Mouse (Mus musculus): ENCODE results near the gene Wdr77. TPM values are rescaled to one million over a fixed set of nuclear protein-coding genes. Genes with fewer than 3 reads are reported as not detected.

Gene Wdr77
- polyA plus RNA-seq, 1 experiment from 2014 or later, result 121 TPM

DNA sequence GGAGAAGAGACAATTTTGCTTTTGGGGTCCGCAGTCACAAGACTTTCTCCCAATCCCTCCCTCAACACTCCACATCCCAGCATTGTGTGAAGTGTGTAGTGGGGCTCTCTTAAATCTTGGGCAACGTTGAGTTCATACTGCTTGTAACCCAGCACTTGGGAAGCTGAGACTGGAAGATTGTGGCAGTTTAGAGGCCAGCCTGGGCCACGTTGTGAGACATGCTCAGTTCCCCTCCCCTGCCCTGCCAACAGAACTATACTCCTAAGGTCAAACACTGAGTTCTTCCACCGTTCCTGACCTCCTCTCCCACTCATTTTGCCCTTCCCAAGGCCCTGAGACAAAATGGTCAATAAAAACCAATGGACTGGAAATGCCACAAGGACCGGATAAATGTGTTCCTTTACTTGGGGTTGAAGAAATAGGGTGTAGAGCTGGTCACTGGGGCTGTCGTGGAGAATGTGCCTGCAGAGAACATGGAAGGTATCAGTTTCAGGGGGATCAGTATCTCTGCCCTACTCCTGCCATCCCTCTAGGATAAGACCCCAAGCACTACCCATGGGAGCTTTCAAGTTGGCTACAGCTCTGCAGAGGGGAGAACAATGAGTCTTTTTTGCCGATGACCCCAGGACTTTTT is 31.5 kb upstream of the Wdr77 start:
- Histone ChIP-seq H3K27ac (no peak overlapping the region), H3K4me3 (no peak overlapping the region), H3K9ac (no peak overlapping the region), H3K36me3 (no peaks in the 10 kb centered on the region), H3K9me3 (no peaks in the 10 kb centered on the region), H3K4me2 (no peak overlapping the region), H3K27me3 (no peaks in the 10 kb centered on the region), H3K4me1 (no peaks in the 10 kb centered on the region)
- WGBS, result 77% methylated on average over 7 of the region's 7 CpGs
- ATAC-seq (ENCODE audit: insufficient number of reproducible peaks, insufficient read depth, low FRiP score, low TSS enrichment, low read depth), result no peak

GRCm38 (mm10) chr3:105928195-105928569 is 31.0 kb upstream of the Wdr77 start:
- no peaks in the 10 kb centered on the region for H3K4me1 ChIP-seq
- H3K4me2 ChIP-seq, result no peak overlapping the region
- no peaks in the 10 kb centered on the region for H3K36me3 ChIP-seq
- no peaks in the 10 kb centered on the region for H3K9me3 ChIP-seq
- ATAC-seq (ENCODE audit: insufficient number of reproducible peaks, insufficient read depth, low FRiP score, low TSS enrichment, low read depth), result no peak
- H3K4me3 ChIP-seq, result no peak overlapping the region
- H3K9ac ChIP-seq, result no peak overlapping the region
- H3K27me3 ChIP-seq, result no peaks in the 10 kb centered on the region
- WGBS, result 85% methylated on average over 3 of the region's 3 CpGs
- H3K27ac ChIP-seq, result no peak overlapping the region

DNA sequence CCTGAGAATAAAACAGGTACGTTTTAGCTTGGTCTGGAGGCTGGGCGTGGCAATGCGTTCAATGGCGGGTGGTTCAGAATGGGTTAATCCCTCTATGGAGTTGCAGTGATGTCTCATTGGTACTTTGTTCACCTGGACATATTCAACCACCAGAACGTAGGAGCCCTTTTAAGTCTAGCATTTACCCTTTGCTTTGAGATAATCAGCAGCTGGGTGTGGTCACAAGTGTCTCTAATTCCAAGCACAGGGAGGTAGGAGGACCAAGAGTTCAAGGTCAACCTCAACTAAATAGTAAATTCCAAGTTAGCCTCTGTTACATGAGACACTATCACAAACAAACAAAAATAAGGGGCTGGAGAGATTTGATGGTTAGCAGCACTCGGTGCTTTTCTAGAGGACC is 30.4 kb upstream of the Wdr77 start:
- Histone ChIP-seq H3K4me3 (no peak overlapping the region), H3K36me3 (no peaks in the 10 kb centered on the region), H3K9me3 (no peaks in the 10 kb centered on the region), H3K27me3 (no peaks in the 10 kb centered on the region), H3K4me1 (no peaks in the 10 kb centered on the region), H3K9ac (no peak overlapping the region), H3K4me2 (no peak overlapping the region), H3K27ac (no peak overlapping the region)
- no peak for ATAC-seq (ENCODE audit: insufficient number of reproducible peaks, insufficient read depth, low FRiP score, low TSS enrichment, low read depth)
- WGBS, result 85% methylated on average over 6 of the region's 6 CpGs

DNA sequence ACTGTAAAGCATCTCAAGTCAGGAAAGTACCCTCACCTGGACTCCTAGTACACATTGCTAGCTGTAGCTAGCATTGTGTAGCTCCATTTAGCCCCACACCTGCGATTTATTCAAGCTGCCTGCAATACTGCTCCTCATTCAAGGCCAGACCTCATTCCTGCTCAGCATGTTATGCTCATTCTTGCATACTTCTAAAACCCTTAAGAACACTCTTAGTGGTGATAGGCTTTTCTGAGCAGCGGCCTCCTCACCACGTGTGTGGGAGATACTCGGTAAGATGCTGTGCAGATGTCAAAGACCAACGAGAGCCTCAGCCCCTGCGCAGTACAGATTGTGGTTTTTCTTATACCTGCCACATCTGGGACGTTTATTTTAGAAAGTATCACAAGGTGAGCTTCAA is 29.3 kb upstream of the Wdr77 start:
- ATAC-seq (ENCODE audit: insufficient number of reproducible peaks, insufficient read depth, low FRiP score, low TSS enrichment, low read depth), result no peak
- Histone ChIP-seq H3K27me3 (no peaks in the 10 kb centered on the region), H3K4me3 (no peak overlapping the region), H3K9me3 (no peaks in the 10 kb centered on the region), H3K27ac (no peak overlapping the region), H3K9ac (no peak overlapping the region), H3K4me1 (no peaks in the 10 kb centered on the region), H3K4me2 (no peak overlapping the region), H3K36me3 (no peaks in the 10 kb centered on the region)
- 77% methylated on average over 7 of the region's 7 CpGs for WGBS

DNA sequence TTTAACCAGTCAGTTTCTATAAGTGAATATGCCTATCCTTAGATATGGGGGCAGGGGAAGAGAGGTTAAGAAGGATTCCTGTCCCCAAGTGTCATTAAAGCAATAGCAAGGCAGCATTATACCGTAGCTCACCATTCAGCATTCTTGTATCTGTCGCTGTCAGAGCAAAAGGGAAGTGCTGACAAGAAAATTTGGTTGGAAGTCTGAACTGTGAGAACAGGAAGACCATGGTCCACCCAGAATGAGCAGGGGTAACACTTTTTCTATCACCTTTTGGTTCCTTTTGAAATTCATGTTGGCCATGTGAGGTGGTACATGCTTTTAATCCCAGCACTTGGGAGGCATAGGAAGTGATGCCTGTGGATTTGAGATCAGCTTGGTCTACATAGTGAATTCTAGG is 28.1 kb upstream of the Wdr77 start:
- Histone ChIP-seq H3K27ac (no peak overlapping the region), H3K36me3 (no peaks in the 10 kb centered on the region), H3K4me3 (no peak overlapping the region), H3K4me1 (no peaks in the 10 kb centered on the region), H3K4me2 (no peak overlapping the region), H3K9ac (no peak overlapping the region), H3K27me3 (no peaks in the 10 kb centered on the region), H3K9me3 (no peaks in the 10 kb centered on the region)
- no peak for ATAC-seq (ENCODE audit: insufficient number of reproducible peaks, insufficient read depth, low FRiP score, low TSS enrichment, low read depth)
- 81% methylated on average over 2 of the region's 2 CpGs for WGBS

DNA sequence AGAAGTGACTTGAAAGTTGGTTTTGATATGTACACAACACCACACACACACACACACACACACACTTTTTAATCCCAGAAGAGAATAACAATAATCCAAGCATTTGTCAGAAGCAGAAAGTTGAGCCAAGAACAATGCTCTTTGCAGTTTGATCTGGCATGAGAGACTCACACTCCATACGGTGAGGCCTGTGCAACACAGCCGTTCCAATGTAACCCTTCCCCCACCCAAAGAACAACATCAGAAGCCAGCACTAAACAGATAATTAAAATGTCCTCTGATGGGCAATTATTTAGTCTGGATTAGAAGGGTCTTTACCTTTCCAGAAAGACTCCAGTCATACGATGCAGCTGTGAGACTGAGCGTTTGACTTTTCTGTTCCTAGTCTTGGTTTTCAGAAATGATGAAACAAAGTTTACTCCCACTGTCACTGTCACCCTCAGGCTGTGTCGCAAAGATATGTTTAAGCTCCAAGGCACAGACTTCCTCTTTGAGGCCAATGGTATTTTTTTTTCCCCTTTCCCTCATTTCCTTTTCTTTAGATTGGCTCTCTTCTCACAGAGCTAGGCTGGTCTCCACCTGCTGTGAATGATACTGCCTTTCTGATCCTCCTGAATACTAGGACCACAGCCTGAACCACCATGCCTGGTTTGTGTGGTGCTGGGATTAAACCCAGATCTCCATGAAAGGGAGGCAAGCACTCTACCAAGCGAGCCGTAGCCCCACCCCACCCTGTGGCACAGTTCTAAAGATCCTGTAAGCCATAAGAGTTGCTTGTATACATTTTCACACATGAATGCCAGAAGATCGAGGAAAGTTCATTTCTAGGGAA is 26.7 kb upstream of the Wdr77 start, which contains the start of gene I830077J02Rik:
I830077J02Rik (minus strand) TSS at position 425 of the 832 bp plus-strand sequence.
- Histone ChIP-seq H3K4me3 (no peak within 1 kb of the TSS), H3K27ac (no peak within 1 kb of the TSS), H3K9me3 (no peaks in the 10 kb centered on the region), H3K36me3 (peaks cover 1% of the 10 kb centered on the region; the same call in 1 of the 2 replicates), H3K4me2 (no peak within 1 kb of the TSS), H3K27me3 (no peaks in the 10 kb centered on the region), H3K4me1 (no peaks in the 10 kb centered on the region), H3K9ac (no peak within 1 kb of the TSS)
- no peak for ATAC-seq (ENCODE audit: insufficient number of reproducible peaks, insufficient read depth, low FRiP score, low TSS enrichment, low read depth)
- WGBS, result 79% methylated on average over 8 of the region's 8 CpGs

- Histone ChIP-seq H3K9me3 (no peaks in the 10 kb centered on the region), H3K4me1 (no peaks in the 10 kb centered on the region), H3K4me3 (no peak overlapping the region), H3K4me2 (no peak overlapping the region), H3K27ac (no peak overlapping the region), H3K9ac (no peak overlapping the region), H3K36me3 (peaks cover 3% of the 10 kb centered on the region; the same call in 1 of the 2 replicates), H3K27me3 (no peaks in the 10 kb centered on the region)
- ATAC-seq (ENCODE audit: insufficient number of reproducible peaks, insufficient read depth, low FRiP score, low TSS enrichment, low read depth), result no peak
- 95% methylated on average over 6 of the region's 6 CpGs for WGBS
Observed at GRCm38 (mm10) chr3:105933926-105934325, 25.2 kb upstream of the Wdr77 start.

DNA sequence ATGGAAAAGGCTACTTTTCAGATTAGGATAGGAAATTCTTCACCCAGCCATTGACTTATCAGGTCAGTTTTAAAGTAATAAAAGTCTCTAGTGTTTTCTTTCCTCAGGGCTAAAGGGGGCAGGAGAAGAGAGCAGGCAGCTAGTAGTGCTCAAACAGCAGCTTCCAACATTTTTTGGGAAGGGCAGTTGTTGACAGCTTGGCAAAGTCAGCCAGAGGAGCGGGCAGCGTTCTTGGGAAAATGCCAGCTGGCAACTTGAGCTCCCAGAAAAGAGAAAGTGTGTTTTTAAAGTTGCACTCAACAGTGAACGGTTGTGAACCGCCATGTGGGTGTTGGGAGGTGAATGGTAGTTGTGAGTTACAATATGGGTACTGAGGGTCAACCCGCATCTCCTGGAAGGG is 24.1 kb upstream of the Wdr77 start:
- no peak overlapping the region for H3K27ac ChIP-seq

GRCm38 (mm10) chr3:105936111-105936510 is 23.1 kb upstream of the Wdr77 start:
- no peaks in the 10 kb centered on the region for H3K9me3 ChIP-seq
- no peaks in the 10 kb centered on the region for H3K27me3 ChIP-seq
- no peak overlapping the region for H3K4me2 ChIP-seq
- H3K36me3 ChIP-seq, result peaks cover 18% of the 10 kb centered on the region
- no peak overlapping the region for H3K9ac ChIP-seq
- H3K4me1 ChIP-seq, result no peaks in the 10 kb centered on the region
- H3K4me3 ChIP-seq, result no peak overlapping the region
- 85% methylated on average over 4 of the region's 4 CpGs for WGBS
- H3K27ac ChIP-seq, result no peak overlapping the region
- ATAC-seq (ENCODE audit: insufficient number of reproducible peaks, insufficient read depth, low FRiP score, low TSS enrichment, low read depth), result no peak

More for the DNA sequence above, 24.1 kb upstream of the Wdr77 start:
- 83% methylated on average over 5 of the region's 5 CpGs for WGBS
- no peak overlapping the region for H3K4me3 ChIP-seq
- no peak overlapping the region for H3K9ac ChIP-seq
- H3K4me2 ChIP-seq, result no peak overlapping the region
- H3K36me3 ChIP-seq, result peaks cover 7% of the 10 kb centered on the region
- no peaks in the 10 kb centered on the region for H3K9me3 ChIP-seq
- no peak for ATAC-seq (ENCODE audit: insufficient number of reproducible peaks, insufficient read depth, low FRiP score, low TSS enrichment, low read depth)
- no peaks in the 10 kb centered on the region for H3K27me3 ChIP-seq
- no peaks in the 10 kb centered on the region for H3K4me1 ChIP-seq

GRCm38 (mm10) chr3:105951348-105951747 is 7.8 kb upstream of the Wdr77 start:
- no peak overlapping the region for H3K27ac ChIP-seq
- 95% methylated on average over 7 of the region's 7 CpGs for WGBS
- no peaks in the 10 kb centered on the region for H3K9me3 ChIP-seq
- no peaks in the 10 kb centered on the region for H3K4me1 ChIP-seq
- no peak overlapping the region for H3K4me2 ChIP-seq
- no peaks in the 10 kb centered on the region for H3K27me3 ChIP-seq
- no peak overlapping the region for H3K9ac ChIP-seq
- H3K4me3 ChIP-seq, result no peak overlapping the region
- peaks cover 81% of the 10 kb centered on the region for H3K36me3 ChIP-seq
- no peak for ATAC-seq (ENCODE audit: insufficient number of reproducible peaks, insufficient read depth, low FRiP score, low TSS enrichment, low read depth)

GRCm38 (mm10) chr3:105957235-105957634 is 1.9 kb upstream of the Wdr77 start:
- H3K27ac ChIP-seq, result no peak overlapping the region
- no peak overlapping the region for H3K9ac ChIP-seq
- ATAC-seq (ENCODE audit: insufficient number of reproducible peaks, insufficient read depth, low FRiP score, low TSS enrichment, low read depth), result no peak
- H3K4me2 ChIP-seq, result peak overlapping the region; percentile 81; the same call in 1 of the 2 replicates
- no peaks in the 10 kb centered on the region for H3K27me3 ChIP-seq
- H3K36me3 ChIP-seq, result peaks cover 42% of the 10 kb centered on the region
- peaks cover 25% of the 10 kb centered on the region for H3K4me1 ChIP-seq
- H3K9me3 ChIP-seq, result no peaks in the 10 kb centered on the region
- WGBS, result 94% methylated on average over 1 of the region's 1 CpGs
- H3K4me3 ChIP-seq, result no peak overlapping the region

DNA sequence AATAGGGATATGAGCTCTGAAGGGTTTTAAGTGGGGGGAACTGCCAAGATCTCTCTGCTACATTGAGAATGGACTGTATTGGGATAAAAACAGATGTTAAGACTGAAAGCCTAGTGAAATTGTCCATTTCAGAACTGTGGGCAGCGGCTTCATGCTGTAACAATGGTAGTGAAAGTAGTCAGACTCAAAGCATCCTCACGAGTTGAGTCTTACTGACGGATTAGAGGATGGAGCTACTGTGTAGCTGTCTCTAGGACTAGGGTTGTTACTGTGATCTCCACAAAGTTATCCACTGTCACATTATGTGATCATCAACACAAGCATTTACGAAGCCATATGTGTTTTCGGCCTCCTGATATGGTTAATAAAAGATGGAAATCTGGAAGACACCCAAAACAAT is 965 bp upstream of the Wdr77 start:
- ATAC-seq (ENCODE audit: insufficient number of reproducible peaks, insufficient read depth, low FRiP score, low TSS enrichment, low read depth), result no peak
- Histone ChIP-seq H3K4me2 (peak overlapping the region; percentile 81), H3K4me3 (peak overlapping the region; percentile 92), H3K9ac (peak overlapping the region; percentile 97), H3K27ac (no peak overlapping the region; the same call in 1 of the 2 replicates), H3K27me3 (no peaks in the 10 kb centered on the region), H3K4me1 (peaks cover 25% of the 10 kb centered on the region), H3K36me3 (peaks cover 42% of the 10 kb centered on the region), H3K9me3 (no peaks in the 10 kb centered on the region)
- WGBS, result 42% methylated on average over 5 of the region's 5 CpGs
